Mouse (Mus musculus): ENCODE measurements around the gene Szrd1. TPM values are rescaled to one million over a fixed set of nuclear protein-coding genes. Genes with fewer than 3 reads are reported as not detected.

The Szrd1 gene
- polyA plus RNA-seq, 1 experiment from 2014 or later: 33.4 TPM

DNA sequence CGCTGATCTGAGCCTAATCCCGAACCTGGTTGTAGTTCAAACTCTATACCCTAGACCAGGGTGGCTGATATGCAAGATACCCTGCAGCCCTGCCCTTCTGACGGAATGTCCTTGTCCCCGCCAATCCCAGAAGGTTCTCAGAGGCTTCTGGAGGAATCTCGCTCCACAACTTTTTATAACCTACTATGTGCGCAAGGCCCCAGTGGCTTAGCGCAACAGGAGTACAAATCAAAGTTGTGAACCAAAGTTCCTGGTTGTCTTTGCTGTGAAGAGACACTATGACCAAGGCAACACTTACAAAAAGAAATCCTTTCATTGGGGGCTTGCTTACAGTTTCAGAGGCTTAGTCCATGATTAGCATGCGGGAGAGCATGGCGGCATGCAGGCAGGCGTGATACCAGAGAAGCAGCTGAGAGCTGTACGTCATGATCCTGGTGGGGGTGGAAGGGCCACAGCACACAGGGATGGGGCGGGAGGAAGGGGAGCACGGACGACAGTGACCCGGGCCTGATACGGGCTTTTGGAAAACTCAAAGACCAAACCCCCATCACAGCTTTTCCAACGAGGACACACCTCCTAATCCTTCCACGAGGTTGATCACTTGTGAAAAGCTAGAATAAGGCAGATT lies 61.0 kb downstream of the Szrd1 start:
- Histone ChIP-seq H3K9me3 (ENCODE audit: low read length) (no peaks in the 10 kb centered on the region), H3K4me3 (ENCODE audit: low read depth, low read length) (no peak overlapping the region), H3K4me2 (replicated peaks; ENCODE audit: low read depth, low read length) (no peak overlapping the region), H3K9ac (replicated peaks; ENCODE audit: low read depth) (no peak overlapping the region), H3K27me3 (replicated peaks; ENCODE audit: insufficient read depth, low read length) (no peaks in the 10 kb centered on the region), H3K36me3 (ENCODE audit: insufficient read depth, low read length) (no peaks in the 10 kb centered on the region), H3K27ac (ENCODE audit: low read length) (no peak overlapping the region), H3K4me1 (ENCODE audit: insufficient read depth, low read depth, low read length) (peaks cover 8% of the 10 kb centered on the region; the same call in 1 of the 2 replicates)
- no peak for DNase-seq (ENCODE audit: low spot score)
- WGBS: 69% methylated on average over 18 of the region's 18 CpGs
- no peak; the same call in 1 of the 2 replicates for TF ChIP-seq EP300 (IDR thresholded peaks at IDR 0.05)
- no peak for TF ChIP-seq CTCF (IDR thresholded peaks at IDR 0.05)
- ATAC-seq: no peak

DNA sequence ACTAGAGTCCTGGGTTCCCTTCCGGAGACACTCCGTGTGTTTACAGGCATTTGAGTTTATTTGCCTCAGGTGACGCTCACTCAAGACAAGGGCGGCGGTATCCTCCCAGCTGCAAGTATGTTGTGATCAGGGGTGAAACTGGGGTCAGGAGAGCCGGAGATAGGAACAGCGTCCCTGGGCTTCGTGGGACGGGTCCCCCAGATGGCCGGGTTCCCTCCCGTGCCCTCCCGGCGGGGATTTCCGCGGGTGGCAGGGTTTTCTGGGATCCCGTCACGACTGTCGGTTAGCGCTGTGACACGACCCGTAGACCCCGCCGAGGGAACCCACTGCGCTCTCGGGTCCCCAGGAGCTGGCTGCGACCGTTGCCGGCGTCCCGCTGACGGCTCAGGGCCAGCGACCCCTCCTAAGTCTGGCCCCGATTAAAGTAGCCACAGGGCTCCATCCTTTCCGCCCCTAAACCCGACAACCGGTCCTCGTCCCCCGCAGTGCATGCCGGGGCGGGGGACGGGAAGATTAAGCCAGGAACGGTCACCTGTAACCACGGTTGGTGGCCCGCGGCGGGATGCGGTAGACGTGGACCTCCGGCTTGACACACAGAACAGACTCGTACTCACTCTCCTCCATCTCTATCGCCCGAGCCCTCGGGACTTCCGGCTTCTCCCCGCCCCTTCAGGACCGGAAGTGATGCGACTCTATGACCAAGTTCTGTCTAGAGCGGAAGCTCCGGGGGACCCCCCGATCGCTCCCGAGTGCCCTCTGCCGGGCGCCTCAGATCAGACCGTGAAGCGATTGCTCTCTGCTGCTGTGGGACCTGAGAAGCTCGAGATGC lies 61.7 kb downstream of the Szrd1 start, which contains the start of gene Necap2:
Gene Necap2 (minus strand): TSS at position 677 of the 829 bp plus-strand sequence.
- Histone ChIP-seq H3K36me3 (ENCODE audit: insufficient read depth, low read length) (no peaks in the 10 kb centered on the region), H3K9me3 (ENCODE audit: low read length) (no peaks in the 10 kb centered on the region), H3K9ac (replicated peaks; ENCODE audit: low read depth) (peak within 1 kb of the TSS; percentile 75), H3K4me3 (ENCODE audit: low read depth, low read length) (peak within 1 kb of the TSS; percentile 89), H3K27me3 (replicated peaks; ENCODE audit: insufficient read depth, low read length) (no peaks in the 10 kb centered on the region), H3K27ac (ENCODE audit: low read length) (peak within 1 kb of the TSS; percentile 77), H3K4me1 (ENCODE audit: insufficient read depth, low read depth, low read length) (peaks cover 8% of the 10 kb centered on the region; the same call in 1 of the 2 replicates), H3K4me2 (replicated peaks; ENCODE audit: low read depth, low read length) (peak within 1 kb of the TSS; percentile 94)
- TF ChIP-seq CTCF (IDR thresholded peaks at IDR 0.05): peak; percentile 79
- peak; percentile 35; the same call in 1 of the 2 replicates for TF ChIP-seq EP300 (IDR thresholded peaks at IDR 0.05)
- peak; percentile 96 for ATAC-seq
- DNase-seq (ENCODE audit: low spot score): peak; percentile 97
- 2% methylated on average over 65 of the region's 67 CpGs for WGBS

DNA sequence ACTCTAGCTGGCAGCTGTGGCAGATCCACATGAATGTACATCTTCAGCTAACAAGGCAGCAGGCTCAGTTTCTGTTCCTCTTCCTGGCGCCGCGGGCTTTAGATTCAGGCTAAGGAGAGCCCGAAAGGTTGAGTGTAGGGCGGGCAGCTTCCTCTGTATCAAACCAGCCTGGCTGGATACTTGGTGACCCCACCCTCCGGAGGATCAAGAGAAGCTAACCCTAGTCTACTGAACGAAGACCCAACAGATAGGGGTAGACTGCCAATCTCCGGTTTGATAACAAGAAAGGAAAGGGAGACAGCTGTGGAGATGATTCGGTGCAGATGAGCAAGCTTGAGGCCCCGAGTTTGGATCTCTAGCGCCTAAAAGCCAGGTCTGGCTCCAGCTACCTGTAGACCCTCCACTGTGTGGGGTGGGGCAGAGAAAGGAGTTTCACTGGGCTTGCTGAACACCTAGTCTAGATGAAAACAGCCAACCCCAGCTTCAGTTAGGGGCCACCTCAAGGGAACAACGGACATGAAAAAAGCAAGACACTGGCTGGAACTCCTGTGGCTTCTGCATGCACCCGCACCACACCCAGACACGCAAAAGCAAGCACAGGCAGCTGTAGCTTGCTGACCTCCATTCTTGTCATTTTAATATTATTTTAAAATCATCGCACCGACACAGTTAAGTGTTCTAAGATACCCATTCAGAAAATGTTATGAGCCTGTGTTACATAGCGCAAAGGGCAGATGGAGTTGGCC lies 62.6 kb downstream of the Szrd1 start:
- H3K27me3 ChIP-seq (replicated peaks; ENCODE audit: insufficient read depth, low read length): no peaks in the 10 kb centered on the region
- peaks cover 8% of the 10 kb centered on the region; the same call in 1 of the 2 replicates for H3K4me1 ChIP-seq (ENCODE audit: insufficient read depth, low read depth, low read length)
- 0 out of 2 replicates have a peak, but pooled peaks cover 5% of the 10 kb centered on the region for H3K36me3 ChIP-seq (ENCODE audit: insufficient read depth, low read length)
- peak overlapping the region; percentile 94 for H3K4me2 ChIP-seq (replicated peaks; ENCODE audit: low read depth, low read length)
- H3K4me3 ChIP-seq (ENCODE audit: low read depth, low read length): peak overlapping the region; percentile 89
- no peak for DNase-seq (ENCODE audit: low spot score)
- no peak for ATAC-seq
- H3K9me3 ChIP-seq (ENCODE audit: low read length): no peaks in the 10 kb centered on the region
- 0 out of 2 replicates have a peak overlapping the region, but pooled peaks have one; percentile 20 for H3K27ac ChIP-seq (ENCODE audit: low read length)
- H3K9ac ChIP-seq (replicated peaks; ENCODE audit: low read depth): 0 out of 2 replicates have a peak overlapping the region, but pooled peaks have one; percentile 12
- WGBS: 70% methylated on average over 17 of the region's 17 CpGs
- TF ChIP-seq EP300 (IDR thresholded peaks at IDR 0.05) (no peak), CTCF (IDR thresholded peaks at IDR 0.05) (no peak)

DNA sequence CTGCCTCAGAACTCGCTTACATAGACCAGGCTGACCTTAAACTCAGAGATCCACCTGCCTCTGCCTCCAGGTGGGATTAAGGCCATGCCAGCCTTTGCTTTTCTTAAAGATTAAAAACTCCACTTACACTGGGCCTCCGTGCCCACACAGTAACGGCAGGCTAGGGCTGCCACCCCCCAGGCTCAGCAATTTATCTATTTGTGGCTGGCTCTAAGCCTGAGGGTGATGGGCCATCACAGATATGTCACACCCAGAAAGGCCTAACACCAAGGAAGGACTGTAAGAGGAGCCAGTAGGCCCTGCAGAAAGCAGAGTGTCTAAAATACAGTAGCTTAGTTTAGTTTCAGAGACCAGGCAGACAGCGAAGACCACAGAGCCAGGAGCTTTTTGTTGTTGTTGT lies 65.5 kb downstream of the Szrd1 start:
- Histone ChIP-seq H3K4me3 (ENCODE audit: low read depth, low read length) (no peak overlapping the region), H3K9me3 (ENCODE audit: low read length) (no peaks in the 10 kb centered on the region), H3K4me1 (ENCODE audit: insufficient read depth, low read depth, low read length) (peaks cover 8% of the 10 kb centered on the region; the same call in 1 of the 2 replicates), H3K9ac (replicated peaks; ENCODE audit: low read depth) (no peak overlapping the region), H3K27me3 (replicated peaks; ENCODE audit: insufficient read depth, low read length) (no peaks in the 10 kb centered on the region), H3K36me3 (ENCODE audit: insufficient read depth, low read length) (peaks cover 17% of the 10 kb centered on the region; the same call in 1 of the 2 replicates), H3K4me2 (replicated peaks; ENCODE audit: low read depth, low read length) (no peak overlapping the region), H3K27ac (ENCODE audit: low read length) (peak overlapping the region; percentile 14; the same call in 1 of the 2 replicates)
- ATAC-seq: no peak
- DNase-seq (ENCODE audit: low spot score): no peak
- 82% methylated on average over 4 of the region's 4 CpGs for WGBS
- TF ChIP-seq EP300 (IDR thresholded peaks at IDR 0.05) (no peak), CTCF (IDR thresholded peaks at IDR 0.05) (no peak)

DNA sequence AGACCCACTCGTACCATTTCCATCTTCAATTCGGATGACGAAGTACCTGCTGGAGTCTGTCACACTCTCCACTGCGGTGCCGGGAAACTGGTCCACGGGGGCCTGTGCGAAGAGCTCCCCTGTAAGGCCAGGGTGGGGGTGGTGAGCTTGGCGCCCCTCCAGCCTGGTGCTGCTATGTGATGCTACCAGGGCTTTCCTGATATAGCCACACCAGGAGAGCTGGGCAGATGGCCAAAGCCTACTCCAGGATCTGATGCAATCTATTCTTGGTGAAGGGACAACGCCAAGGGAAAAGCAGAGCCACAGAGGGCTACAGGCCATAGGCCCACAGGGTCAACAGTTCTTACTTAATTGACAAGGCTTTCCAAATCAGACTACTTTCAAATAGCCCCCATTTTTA lies 65.9 kb downstream of the Szrd1 start:
- DNase-seq (ENCODE audit: low spot score): peak; percentile 61
- peaks cover 8% of the 10 kb centered on the region; the same call in 1 of the 2 replicates for H3K4me1 ChIP-seq (ENCODE audit: insufficient read depth, low read depth, low read length)
- H3K27ac ChIP-seq (ENCODE audit: low read length): peak overlapping the region; percentile 14; the same call in 1 of the 2 replicates
- ATAC-seq: no peak
- no peak overlapping the region for H3K4me3 ChIP-seq (ENCODE audit: low read depth, low read length)
- H3K9ac ChIP-seq (replicated peaks; ENCODE audit: low read depth): no peak overlapping the region
- H3K27me3 ChIP-seq (replicated peaks; ENCODE audit: insufficient read depth, low read length): no peaks in the 10 kb centered on the region
- no peak overlapping the region for H3K4me2 ChIP-seq (replicated peaks; ENCODE audit: low read depth, low read length)
- H3K9me3 ChIP-seq (ENCODE audit: low read length): no peaks in the 10 kb centered on the region
- peaks cover 22% of the 10 kb centered on the region; the same call in 1 of the 2 replicates for H3K36me3 ChIP-seq (ENCODE audit: insufficient read depth, low read length)
- no peak for TF ChIP-seq CTCF (IDR thresholded peaks at IDR 0.05)
- no peak for TF ChIP-seq EP300 (IDR thresholded peaks at IDR 0.05)
- WGBS: 44% methylated on average over 9 of the region's 9 CpGs

Measured in lung, postnatal 0 days (tissue).